Mouse (Mus musculus) layer of hippocampus, postnatal 25 days (tissue): ENCODE results near the gene Esam. TPM values are rescaled to one million over a fixed set of nuclear protein-coding genes. Genes with fewer than 3 reads are reported as not detected.

ENCODE experiments used
- DNase-seq, 2 experiments: peaks; one replicate each; pipeline ENCODE4 v3.0.0; 2022; ENCODE audit warnings: mixed read lengths in 2 of 2, low spot score in 1 of 2; ENCODE audit errors: extremely low spot score in 1 of 2
- total RNA-seq, 2 experiments: library from RNA; stranded (reverse); gene quantifications; 2 replicates each; pipeline ENCODE4 v1.2.3; 2021

Gene Esam
- total RNA-seq, 2 experiments from 2014 or later = 17.2 to 17.8 TPM

- DNase-seq = no peak
Observed at GRCm38 (mm10) chr9:37530031-37530887, 2.4 kb downstream of the Esam start.

- DNase-seq = no peak
Observed at GRCm38 (mm10) chr9:37530888-37531705, 3.2 kb downstream of the Esam start.

GRCm38 (mm10) chr9:37536851-37537250, 9.0 kb downstream of the Esam start:
- no peak for DNase-seq

- DNase-seq = no peak
Observed at GRCm38 (mm10) chr9:37537658-37538250, 9.9 kb downstream of the Esam start.

- no peak for DNase-seq
Observed at GRCm38 (mm10) chr9:37539170-37540025, 11.5 kb downstream of the Esam start, which contains the start of gene Vsig2. Gene Vsig2, plus strand, starts transcription at chr9:37539255.

- DNase-seq = no peak
Observed at GRCm38 (mm10) chr9:37540226-37540625, 12.3 kb downstream of the Esam start.

GRCm38 (mm10) chr9:37540701-37541575, 13.1 kb downstream of the Esam start:
- no peak for DNase-seq

- no peak for DNase-seq
Observed at GRCm38 (mm10) chr9:37541851-37542642, 14.2 kb downstream of the Esam start.

GRCm38 (mm10) chr9:37543869-37544440, 16.1 kb downstream of the Esam start:
- DNase-seq = no peak

GRCm38 (mm10) chr9:37544447-37545165, 16.7 kb downstream of the Esam start:
- DNase-seq = peak; percentile 68 to 75

GRCm38 (mm10) chr9:37545166-37545610, 17.3 kb downstream of the Esam start:
- DNase-seq = no peak

GRCm38 (mm10) chr9:37545847-37546452, 18.1 kb downstream of the Esam start:
- no peak for DNase-seq

GRCm38 (mm10) chr9:37546889-37547288, 19.0 kb downstream of the Esam start:
- DNase-seq = no peak

GRCm38 (mm10) chr9:37550435-37550834, 22.6 kb downstream of the Esam start:
- DNase-seq = no peak

GRCm38 (mm10) chr9:37551751-37552531, 24.1 kb downstream of the Esam start:
- no peak for DNase-seq
